Mouse (Mus musculus): ENCODE results near the gene Raver1.
"Not testable (repeated sequence)": the region's sequence is repeated elsewhere in the genome, so short reads cannot be mapped to it uniquely, and the experiment has no call there.

The Raver1 gene

GRCm38 (mm10) chr9:21105760-21106564, 14.2 kb upstream of the Raver1 start:
- DNase-seq (ENCODE audit: low spot score in 2 of 2) = no peak

DNA sequence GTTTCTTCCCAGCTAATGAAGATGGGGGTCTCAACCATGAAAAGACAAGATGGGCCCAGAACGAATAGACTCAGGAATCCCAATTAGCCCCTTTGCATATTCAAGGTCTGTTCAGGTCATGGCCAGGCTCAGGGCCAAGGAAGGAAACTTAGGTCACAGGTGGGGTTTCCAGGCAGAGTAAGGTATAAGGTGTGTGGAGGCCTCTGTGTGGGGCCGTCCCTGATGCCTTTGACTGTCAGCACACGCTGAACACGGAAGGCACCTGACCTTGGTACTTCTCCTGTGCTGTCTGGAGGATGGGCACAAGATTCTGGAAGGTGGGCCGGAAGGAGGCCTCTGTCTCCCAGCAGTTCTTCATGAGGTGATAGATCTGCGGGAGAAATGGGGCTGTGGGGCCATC, 13.0 kb upstream of the Raver1 start:
- no peak for DNase-seq (ENCODE audit: low spot score in 2 of 2)

DNA sequence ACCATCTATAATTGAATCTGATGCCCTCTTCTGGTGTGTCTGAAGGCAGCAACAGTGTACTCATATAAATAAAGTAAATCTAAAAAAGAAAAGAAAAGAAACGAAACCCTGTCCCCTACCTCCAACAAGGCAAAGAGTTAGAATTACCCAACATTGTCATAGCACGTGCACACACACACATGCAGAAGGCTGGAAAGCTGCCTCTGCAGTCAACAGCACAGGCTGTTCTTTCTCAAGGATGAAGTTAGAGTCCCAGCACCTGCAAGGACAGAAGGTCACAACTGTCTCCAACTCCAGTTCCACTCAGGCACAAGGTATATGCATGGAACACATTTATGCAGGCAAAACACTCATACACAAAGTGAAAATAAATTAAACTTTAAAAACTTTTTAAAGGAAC, 10.3 kb upstream of the Raver1 start:
- DNase-seq (ENCODE audit: low spot score in 2 of 2) = no peak

DNA sequence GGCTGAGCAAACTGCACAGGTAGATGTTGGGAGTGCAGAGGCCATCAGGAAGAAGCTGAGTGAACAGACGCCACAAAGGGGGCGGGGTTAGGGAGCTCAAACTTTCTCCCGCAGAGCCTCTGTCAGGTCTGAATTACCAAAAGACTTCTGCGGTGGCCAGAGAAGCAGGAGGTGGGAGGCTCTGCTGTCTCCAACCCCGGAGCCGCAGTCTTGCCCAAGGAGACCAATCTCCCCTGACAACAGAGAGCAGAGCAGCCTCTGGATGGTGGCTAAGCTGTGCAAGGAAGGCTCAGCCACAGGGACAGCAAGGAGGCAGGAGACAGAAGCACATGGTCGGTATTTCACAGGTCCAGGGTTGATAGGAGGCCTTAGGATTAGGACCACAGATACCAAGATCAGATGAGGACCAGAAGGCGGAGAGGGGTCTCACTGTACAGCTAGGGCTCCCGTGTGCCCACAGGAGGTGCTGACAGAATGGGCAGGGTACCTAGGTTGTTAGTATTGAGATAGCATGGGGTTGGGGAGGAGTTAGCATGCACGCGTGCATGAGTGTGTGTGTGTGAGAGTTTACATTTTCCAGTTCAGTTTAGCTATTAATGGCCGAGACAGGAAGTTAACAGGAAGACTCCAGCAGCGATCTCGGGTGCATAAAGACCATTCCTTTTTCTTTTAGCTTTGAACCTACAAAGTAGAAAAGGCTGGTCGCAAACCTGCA, 8.8 kb upstream of the Raver1 start:
- DNase-seq (ENCODE audit: low spot score in 2 of 2) = no peak

GRCm38 (mm10) chr9:21097793-21098192, 6.0 kb upstream of the Raver1 start:
- DNase-seq (ENCODE audit: low spot score in 2 of 2) = peak; percentile 49 to 76

DNA sequence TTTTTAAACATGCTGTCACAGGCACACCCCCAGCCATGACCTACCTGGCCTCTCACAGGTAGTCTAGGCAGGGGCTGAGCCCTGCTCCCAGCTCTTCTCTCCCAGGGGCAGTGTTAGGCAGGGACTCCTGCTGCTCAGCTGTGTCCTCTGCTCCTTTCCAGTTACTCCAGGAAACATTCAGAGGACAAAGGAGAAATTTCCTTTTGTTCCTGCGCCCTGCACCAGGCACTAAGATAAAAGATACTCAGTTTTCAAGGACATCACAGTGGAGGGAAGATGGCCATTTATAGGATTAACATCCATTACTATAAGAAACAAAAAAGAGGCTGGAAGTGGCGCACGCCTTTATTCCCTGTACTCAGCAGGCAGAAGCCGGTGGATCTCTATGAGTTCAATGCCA, 4.2 kb upstream of the Raver1 start:
- no peak for DNase-seq (ENCODE audit: low spot score in 2 of 2)

GRCm38 (mm10) chr9:21093423-21093822, 1.6 kb upstream of the Raver1 start:
- no peak for DNase-seq (ENCODE audit: low spot score in 2 of 2)

- DNase-seq (ENCODE audit: low spot score in 2 of 2) = no peak
These were observed 669 bp downstream of the Raver1 start for GRCm38 (mm10) chr9:21090972-21091706.

DNA sequence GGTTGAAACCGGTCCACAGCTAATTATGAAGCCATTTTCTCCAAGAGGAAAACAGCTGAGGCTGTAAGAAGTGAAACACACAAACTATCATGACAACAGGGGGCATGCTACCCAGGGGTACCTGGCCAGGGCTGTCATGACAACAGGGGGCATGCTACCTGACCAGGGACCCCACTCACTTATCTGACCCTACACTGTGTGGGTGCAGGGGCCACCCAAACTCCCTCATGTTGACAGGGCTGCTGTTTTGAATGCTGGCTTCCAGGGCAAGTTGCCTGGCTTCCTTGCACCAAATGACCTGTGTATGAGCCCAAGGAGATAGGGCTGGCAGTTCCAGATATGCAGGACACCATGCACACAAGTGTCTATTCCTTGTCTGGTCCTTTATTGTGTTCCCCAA, 1.3 kb downstream of the Raver1 start:
- DNase-seq (ENCODE audit: low spot score in 2 of 2) = no peak

- DNase-seq (ENCODE audit: low spot score in 2 of 2) = no peak
These were observed 8.5 kb downstream of the Raver1 start for GRCm38 (mm10) chr9:21083324-21083723.

DNA sequence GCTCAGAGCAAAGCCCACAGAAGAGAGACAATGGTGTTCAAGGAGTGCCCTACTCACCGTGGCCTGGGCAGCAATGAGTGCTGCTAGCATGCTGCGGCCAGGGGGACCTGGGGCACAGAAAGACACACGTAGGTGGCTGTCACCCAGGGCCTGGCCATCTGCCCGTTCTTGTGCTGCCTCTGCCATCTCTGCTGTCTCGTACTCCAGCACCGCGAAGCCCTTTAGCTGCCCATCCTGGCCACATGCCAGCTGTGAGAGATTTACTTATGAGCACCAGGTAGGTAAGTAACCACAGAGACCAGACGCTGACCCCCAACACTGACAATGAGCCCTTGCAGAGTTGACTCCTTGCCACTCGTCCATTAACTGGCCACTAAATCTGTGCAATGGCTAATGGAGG, 10.7 kb downstream of the Raver1 start:
- DNase-seq (ENCODE audit: low spot score in 2 of 2) = no peak

DNA sequence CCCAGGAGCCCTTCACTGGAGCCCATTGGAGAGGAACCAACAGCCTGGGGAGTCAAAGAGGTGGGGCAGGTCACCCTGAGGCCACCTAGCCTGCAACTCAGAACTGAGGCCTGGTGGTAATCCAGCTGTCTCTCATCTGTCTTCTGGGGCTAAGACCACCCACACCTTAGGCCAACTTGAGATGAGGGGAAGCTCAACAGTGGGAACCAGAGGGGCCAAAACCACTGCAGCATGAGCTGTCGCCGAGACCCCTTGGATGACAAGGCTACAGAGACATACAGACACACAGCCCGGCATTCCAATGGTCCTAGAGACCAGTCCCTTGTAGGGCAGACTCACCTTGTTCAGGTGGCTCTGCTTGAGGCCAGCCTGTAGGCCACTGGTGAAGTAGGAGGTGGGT, 16.2 kb downstream of the Raver1 start:
- DNase-seq (ENCODE audit: low spot score in 2 of 2) = no peak

- no peak for DNase-seq (ENCODE audit: low spot score in 2 of 2)
These were observed 17.6 kb downstream of the Raver1 start for GRCm38 (mm10) chr9:21074173-21074572.

DNA sequence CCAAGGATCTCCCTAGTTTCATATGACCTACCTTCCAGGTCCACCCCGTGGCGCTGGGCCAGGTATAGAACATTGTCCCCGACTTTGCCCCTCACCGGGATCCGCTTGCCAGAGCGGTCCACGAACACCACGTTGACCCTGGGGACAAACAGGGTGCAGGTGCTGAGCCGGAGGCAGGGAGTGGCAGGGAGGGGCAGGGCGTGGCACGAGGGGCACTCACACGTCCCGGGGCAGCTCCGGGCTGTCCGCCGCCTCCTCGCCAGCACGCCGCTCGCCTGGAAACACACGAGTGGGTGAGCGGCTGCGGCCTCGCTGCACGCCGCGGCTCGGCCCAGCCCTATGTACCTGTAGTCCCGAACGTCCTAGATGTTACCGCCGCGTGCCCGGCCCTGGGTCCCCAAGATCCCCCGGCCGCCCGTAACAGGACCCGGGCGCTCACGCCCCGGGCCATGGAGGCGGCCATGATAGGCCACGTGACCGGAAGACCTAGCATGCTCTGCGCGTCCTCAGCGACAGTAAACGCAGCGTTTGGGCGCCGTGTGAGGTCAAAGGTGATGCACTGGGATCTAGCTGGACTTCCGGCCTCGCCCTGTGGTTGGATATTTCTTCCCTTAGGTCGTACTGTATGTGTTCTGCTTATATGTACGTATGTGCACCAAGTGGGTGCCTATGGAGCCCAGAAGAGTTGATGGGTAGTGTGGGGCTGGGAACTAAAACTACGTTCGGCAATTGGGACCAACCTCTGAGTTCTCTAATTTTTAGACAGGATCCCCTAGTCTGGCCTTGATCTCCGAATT, 18.6 kb downstream of the Raver1 start, which contains the start of the genes Gm49373 and Fdx1l:
Gm49373 (minus strand) TSS at position 53 of the 797 bp plus-strand sequence.
Fdx1l (minus strand) TSS at position 571 of the 797 bp plus-strand sequence.
- DNase-seq (ENCODE audit: low spot score in 2 of 2) = peak; percentile 79 to 93

DNA sequence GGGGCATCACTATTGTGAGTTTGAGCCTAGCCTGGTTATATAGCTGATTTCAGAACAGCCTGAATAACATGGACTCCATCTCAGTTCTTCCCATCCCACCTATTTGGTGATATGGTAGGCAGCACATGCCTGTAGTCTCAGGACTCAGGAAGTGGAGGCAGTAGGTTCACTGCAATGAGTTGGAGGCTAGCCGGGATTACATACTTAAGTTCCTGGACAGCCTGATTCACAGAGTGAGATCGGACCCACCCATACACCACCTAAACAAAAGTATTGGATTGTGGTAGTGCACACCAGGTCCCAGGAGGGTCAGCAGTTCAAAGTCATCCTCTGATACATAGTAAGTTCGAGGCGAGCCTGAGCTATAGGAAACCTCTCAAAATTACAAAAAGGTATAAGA, 19.2 kb downstream of the Raver1 start:
- DNase-seq (ENCODE audit: low spot score in 2 of 2) = no peak

GRCm38 (mm10) chr9:21067006-21067684, 24.7 kb downstream of the Raver1 start, which contains the start of gene Zglp1:
Gene Zglp1, minus strand, starts transcription at chr9:21067093.
- no peak for DNase-seq (ENCODE audit: low spot score in 2 of 2)

DNA sequence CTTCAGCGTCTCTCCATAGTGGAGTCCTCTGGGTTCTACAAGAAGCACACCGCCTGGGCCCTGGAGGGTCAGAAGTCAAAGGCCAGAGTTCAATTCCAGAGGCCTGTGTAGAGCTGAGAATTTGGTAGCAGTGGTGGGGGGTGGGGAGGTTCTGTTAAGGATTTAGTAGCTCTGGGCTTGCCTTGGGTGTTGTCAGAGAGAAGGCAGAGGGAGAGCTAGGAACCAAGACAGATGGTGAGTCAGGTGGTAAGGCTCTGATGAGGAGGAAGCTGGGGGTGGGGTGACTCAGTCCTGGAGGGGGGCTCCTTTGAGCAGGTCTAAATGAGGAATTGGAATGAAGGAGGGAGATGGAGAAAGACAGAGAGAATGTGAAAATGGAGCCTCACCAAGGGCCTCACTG, 28.9 kb downstream of the Raver1 start:
- DNase-seq (ENCODE audit: low spot score in 2 of 2) = peak in 1 of 2 experiments; percentile 82

GRCm38 (mm10) chr9:21051578-21051977, 40.2 kb downstream of the Raver1 start:
- no peak for DNase-seq (ENCODE audit: low spot score in 2 of 2)

DNA sequence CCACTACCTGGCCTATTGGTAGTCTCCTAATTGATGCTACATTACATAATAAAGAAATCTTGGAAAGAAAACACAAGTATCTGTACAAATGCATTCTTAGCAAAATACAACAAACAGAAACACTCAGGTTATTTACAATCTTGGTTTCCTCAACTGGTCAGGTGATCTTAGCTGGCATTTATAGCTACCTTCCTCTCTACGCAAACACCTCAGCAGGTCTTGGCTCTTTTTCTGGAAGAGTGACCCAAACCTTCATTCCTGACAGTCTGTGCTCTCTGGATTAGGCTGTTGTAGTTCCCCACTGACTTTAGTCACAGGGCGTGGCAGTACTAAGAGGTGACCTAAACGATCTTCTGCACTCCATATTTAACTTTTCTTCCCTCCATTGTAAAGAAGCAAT, 46.6 kb downstream of the Raver1 start:
- no peak for DNase-seq (ENCODE audit: low spot score in 2 of 2)

DNA sequence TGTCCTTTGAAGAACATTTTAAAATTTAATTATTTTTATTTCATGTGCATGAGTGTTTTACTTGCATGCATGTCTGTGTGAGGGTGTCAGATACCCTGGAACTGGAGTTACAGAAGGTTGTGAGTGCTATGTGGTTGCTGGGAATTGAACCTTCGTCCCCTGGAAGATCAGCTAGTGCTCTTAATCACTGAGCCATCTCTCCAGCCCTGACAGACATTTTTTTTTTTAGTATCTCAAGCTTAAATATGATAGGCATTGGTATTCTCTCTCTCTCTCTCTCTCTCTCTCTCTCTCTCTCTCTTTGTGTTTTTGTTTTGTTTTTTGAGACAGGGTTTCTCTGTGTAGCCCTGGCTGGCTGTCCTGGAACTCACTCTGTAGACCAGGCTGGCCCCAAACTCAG, 47.0 kb downstream of the Raver1 start:
- DNase-seq (ENCODE audit: low spot score in 2 of 2) = not testable (repeated sequence)

- DNase-seq (ENCODE audit: low spot score in 2 of 2) = no peak
These were observed 48.2 kb downstream of the Raver1 start for GRCm38 (mm10) chr9:21043563-21043962.

Data from left cerebral cortex, adult 9 months (tissue).